Mouse (Mus musculus) thymus, postnatal 0 days (tissue): ENCODE data around the gene Tctex1d4. TPM values are rescaled to one million over a fixed set of nuclear protein-coding genes. Genes with fewer than 3 reads are reported as not detected.

Source experiments
- DNase-seq: peaks from one replicate; pipeline ENCODE4 v3.0.0-alpha.2; 2015; ENCODE audit warnings: low spot score
- polyA plus RNA-seq: library from polyadenylated mRNA; unstranded; fragments of >200 nt; fragmentation: Nextera tagmentation; extraction: Ambion mirVana; gene quantifications from 2 replicates; pipeline ENCODE4 v1.2.1, GENCODE M21; 2015

Gene Tctex1d4
- polyA plus RNA-seq, 1 experiment from 2014 or later, result 1.8 TPM

DNA sequence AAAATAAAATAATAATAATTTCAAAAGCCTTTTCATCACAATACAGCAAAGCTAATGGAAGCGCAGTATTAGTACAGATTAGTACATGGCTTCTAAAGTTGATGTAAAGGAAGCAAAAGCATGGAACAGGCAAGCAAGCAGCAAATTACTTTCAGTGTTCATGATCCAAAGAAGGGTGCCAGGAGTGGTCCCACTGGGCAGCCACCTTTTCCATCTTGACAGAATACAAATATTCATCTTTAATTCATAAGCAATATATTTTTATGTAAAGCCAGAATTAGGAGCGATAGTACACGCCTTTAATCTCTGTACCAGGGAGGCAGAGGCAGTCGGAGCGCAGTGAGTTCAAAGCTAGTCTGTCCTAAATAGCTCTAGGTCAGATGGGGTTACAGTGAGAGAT is 7.0 kb upstream of the Tctex1d4 start:
- DNase-seq, result no peak

DNA sequence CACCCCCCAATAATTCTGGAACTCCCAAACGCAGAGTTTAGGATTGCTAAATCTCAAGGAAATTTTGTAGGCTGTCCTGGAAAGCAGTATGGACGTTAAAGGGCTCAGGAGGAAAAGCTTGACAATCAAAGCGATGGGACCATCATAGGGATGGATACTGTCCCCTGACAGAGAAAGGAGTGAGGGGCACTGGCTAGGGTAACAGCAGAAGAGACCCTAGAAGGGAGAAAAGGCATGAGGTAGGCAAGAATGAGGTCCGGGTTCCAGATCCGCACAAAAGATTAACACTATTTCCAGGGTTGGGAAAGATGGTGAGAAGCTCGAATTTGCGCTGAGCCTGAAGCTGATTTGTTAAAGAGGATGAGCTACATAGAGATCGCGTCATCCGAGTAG is 6.5 kb upstream of the Tctex1d4 start:
- no peak for DNase-seq

DNA sequence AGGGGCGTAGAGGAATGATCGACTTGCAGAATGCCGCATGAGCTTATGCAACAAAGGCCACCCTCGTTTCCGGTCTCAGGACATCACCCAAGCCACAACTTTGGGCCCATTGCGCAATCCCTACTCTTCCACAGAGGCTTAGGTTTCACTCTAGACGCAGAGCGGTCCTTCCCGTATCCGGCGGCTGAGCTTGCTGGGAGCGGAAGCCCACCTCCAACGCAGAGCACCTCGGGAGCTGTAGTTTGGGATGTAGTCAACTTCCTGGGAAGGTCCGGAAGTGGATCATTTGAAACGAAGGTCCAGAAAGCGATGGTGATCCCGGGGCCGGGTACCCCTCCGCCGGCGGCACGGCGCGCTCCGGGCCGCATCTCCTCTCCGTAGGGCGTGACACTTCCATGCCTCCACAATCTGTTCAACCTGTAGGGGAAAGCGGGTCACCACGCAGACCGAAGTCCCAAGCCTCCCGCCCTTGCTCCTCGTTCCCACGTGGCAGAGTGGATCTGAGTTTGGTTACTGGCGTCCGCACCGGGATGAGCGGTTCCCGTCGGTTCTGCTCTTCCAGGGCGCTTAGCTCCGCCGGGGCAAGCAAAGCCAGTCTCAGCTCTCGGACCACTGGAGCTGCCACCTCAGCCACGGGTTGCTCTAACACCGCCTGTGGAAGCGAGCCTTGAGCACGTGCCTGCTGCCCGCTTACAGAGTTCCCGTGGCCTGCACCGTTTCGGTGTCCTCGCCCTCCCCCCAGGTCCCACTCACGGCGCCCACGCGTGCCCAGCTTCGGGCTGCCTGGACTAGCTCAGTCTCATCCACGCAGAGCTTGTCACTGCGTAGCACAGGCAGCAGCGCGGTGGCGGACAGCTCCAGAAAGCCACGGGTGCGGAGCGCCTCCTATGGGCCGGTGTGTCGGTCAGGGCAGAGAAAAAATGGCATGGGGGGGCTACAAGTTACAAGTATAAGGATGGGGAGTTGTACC is 5.9 kb upstream of the Tctex1d4 start:
- DNase-seq, result peak; percentile 88

DNA sequence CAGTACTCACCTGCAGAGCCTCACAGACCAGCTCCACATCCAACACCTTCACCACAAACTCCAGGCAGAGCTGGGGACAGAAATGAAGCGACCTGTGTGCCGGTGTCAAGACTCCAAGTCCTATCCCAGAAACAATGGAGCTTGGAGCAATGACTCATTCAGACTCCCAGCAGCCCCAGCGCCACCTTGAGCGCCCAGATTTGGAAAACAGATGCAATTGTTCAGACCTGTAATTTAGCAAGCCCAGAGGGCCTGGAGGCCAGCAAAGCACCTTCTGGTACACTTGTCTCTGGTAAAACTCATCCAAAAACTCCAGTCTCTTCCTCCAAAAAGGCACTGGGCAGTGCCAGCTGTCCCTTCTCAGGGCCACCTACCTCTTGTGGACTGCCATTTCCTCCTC is 4.4 kb upstream of the Tctex1d4 start:
- no peak for DNase-seq

DNA sequence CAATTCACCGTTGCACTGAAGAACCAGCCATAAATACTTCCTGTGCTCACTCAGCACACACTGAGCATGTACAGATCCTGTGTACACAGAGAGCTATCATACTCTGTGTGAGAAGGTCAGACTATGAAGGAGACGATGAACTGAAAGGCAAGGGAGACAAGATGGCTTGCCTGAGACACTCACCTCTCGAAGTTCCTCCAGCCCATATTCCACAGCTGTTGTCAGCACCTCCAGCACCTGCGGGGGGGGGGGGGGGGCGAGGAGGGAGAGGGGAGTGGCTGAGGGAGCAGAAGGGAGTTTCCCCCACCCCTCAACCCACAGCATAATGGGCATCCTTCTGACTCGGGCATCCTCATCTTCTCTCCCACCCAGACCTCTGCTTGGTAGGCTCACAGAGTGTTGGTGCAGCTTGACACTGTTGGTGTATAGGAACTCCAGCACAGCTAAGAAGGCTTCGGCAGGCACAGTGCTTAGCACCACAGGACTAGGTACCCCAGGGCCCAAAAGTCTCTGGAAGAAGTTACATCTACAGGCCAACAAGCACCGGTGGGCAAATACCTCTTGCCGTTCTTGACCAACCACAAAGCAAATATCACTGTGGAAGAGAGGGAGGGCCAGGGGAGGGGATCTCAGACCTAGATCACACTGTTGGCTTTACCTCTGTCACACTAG is 2.9 kb upstream of the Tctex1d4 start:
- no peak for DNase-seq

DNA sequence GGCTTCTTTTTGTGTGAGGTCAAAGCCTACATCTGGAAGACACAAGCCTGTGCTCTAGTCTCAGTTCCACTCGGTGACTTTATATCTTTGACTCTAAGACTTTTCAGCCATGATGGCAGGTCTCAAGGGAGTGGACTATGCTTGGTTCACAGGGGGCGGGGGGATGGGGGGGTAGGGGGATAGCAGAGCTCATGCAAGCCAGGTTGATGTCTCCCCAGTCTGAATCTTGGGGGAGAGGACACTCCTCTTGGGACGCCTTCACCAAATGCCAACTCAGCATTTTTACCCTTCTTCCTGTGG is 2.4 kb upstream of the Tctex1d4 start:
- no peak for DNase-seq

DNA sequence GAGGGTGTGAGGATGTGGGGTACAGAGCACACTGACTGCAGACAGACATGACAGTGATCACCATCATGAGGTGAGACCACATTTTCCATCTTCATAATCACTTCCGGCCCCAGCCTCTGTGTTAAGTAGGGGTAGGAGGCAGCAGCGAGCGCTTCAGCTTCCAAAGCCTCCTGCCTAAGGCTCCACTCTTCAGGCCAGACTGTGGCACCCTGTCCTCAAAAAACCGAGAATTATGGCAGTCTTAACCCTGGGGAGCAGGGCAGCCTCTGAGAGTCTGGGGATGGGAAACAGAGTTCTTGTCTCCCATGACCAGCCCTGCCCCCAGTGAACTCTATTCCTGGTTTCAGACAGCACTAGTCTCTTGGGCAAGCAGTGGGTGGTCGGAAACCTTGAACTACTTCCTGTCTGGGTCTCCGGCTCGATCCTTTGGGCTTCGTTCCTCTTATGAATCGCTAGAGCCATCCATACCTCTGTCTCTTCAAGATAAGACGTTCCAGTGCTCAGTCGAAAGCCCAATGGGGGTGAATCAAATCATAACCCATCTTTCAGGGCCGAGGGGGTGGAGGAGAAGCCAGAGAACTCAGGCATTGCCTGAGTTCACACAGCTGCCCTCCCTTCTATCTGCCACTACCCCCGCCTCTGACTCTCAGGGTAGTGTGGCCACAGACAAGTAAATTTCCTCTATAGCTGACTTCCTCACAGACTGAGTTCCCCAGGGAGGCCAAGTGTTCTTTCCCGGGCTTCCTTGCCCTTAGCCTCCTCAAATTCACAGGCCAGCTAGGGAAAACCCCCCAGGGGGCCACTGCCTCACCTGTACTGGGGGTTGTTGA is 1.9 kb upstream of the Tctex1d4 start:
- peak; percentile 84 for DNase-seq

DNA sequence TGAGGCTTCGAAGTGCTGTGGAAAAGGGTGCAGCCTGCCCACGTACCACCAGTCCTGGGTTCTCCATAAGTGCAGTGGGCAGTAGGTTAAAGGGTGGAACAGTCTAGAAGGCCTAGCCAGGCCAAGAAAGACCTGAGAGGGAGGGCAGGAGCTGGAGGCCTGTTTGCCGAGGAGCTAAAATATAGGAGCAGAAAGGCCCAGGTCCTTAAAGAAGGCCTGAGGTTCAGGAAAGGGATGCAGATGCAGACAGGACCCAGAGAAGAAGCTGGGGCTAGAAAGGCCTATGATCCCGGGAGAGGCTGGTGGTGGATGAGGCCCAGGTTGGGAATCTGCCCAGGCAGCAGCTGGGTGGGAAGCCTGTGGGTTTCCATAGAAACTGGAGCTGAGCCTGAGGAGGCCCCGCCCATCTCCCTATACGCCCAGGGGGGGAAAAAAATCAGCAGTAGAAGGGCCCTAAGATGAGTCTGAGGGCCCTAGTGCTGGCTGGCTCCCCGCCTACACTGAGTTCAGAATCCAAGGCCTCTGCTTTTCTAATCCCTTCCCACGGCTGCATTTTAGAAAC is 1.2 kb upstream of the Tctex1d4 start, which contains the start of gene Btbd19:
TSS of gene Btbd19 (minus strand) at position 378 of the 562 bp plus-strand sequence.
- DNase-seq, result no peak

DNA sequence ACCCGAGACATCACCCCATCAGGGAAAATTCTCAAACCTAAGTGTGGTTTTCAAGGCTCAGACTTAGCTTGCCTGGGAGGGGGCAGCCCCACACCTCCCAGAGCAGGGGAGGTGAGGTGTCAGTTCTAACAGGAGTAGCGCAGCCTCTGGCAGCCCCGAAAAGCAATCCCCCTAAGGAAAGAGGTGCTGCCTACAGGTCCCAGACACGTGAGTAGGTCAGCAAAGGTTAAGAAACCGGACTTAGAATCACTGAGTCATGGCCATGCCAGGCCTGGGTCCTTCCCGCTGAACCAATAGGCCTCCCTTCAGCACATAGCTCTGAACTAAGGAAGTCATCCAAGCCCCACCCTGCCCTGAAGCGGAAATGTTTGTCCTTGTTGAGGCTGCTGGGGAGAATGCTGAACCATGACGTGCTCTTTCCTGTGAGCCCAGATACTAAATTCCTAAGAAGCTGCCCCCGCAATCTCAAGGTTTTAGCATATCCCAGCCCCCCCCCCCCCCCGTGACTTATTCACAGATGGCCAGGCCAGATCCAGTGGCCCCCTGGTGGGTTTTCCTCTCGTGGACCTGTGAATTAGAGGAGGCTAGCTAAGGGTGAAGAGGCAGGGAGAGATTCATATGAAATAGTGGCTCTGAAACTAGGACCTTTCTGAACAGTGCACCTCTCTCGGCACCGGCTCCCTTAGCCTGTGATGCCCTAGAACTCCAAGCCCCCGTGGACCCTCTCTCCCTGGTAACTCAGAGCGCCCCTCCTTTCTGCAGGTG is 502 bp upstream of the Tctex1d4 start:
- peak; percentile 73 for DNase-seq

DNA sequence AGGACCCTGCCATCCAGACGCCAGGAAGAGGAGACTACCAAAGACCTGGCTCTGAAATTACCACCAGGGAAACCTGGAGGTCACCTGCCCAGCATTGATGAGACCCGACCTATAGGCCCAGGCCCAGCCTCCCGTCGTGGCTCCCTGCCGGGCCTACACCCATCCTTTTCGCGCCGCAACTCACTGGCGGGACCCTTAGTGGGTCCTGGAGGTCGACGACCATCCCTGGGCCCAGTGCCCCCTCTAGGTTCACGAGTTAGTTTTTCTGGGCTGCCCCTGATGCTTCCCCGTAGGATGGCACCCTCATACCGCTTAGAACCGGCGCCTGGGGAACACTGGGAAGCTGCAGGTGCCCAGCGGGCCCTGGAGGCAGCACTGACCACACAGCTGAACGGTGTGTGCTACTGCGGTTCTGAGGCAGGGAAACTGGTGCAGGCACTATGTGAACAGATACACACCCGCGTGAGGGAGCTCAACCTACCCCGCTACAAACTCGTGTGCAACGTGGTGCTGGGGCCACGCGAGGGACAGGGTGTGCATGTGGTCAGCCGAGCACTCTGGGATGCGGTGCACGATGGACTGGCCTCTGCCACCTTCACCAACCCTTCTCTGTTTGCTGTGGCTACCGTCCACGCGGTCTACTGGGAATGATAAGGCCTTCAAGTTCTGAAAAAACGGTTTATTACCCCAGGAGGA is 1.5 kb downstream of the Tctex1d4 start:
- DNase-seq, result no peak

DNA sequence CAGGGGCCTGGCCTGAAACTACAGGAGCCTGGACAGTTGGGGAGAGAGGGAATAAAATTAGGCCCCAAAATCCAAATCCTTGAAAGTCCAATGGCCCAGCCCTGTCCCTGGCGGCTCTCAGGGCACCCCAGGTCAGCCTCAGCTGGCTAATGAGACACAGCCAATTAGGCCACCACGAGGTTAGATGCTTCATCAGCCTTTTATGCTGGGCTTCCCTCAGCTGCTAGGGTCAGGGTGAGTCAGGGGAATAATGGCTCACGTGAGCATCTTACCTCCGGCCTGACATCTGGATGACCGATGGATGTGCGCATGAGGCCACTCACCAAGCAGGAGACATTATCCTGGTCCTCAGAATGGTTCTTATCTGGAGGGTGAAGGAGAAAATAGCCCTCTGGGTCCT is 4.2 kb downstream of the Tctex1d4 start:
- DNase-seq, result no peak

DNA sequence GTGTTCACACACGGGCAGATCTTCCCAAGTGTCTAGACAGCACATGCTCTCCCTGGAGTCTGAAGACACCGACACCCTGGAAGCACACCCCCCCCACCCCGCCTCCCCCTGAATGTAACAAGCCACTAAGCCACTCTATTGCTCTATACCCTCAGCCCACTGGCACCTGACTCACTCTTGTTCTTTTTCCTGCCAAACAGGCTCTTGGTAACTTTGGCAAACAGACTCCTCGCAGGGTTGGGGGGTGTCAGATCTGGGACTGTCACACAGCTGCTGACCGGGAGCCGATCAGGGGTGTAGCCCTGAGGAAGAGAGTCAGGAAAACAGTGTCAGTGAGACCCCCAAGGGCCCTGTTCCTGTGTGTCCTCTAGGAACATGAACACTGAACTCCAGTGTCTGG is 4.6 kb downstream of the Tctex1d4 start:
- no peak for DNase-seq

DNA sequence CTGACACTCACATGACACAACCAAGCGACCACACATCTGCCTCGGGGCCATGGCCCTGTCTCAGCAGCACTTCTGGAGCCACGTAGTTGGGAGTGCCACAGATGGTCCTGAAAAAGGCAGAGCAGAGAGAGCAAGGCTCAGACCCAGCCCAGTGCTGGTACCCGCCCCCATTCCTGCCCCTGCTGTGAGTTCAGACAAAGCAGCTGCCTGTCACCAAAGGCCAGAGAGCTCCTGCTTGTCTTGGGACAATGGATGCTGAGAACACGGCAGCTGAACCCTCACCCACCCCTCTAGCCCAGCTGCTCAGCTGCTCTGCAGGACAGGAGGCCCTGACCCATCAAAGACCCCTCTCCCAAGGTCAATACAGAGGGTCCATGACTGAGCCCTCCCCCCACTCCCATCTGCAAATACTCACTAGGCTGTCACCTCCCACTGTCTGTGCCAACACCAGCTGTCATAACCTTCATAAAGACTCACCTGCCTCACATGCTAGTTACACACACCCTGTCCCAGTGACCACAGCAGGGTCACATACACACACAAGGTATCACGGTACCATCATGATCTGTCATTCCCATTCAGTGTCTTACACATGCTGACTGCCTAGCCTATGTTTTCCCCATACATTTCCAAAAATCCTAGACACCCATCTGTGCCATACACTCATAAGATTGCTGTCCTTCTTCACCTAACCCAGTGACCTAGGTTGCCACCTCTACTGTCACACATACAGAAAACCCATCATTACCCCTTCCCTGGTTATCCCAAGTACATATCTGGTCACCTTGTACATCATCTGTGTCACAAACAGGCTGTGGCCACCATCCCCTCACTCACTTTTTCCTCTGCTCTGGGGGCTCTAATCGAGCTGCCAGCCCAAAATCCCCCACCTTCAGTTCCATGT is 5.5 kb downstream of the Tctex1d4 start:
- DNase-seq, result no peak

DNA sequence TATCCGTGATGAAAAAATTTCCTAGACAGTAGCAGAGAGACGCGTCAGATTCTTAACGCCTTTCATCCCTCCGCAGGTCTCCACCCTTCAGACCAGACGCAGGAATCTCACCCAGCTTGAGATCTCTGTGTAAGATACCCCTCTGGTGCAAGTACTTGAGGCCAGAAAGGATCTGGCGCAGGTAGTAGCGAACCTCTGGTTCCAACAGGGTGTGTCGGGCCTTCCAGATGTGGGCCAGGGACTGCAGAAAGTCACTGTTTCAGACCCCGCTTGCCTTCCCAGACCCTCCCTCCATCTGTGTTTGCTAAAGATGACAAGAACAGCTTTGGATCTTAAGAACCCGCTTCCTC is 6.2 kb downstream of the Tctex1d4 start:
- DNase-seq, result no peak

DNA sequence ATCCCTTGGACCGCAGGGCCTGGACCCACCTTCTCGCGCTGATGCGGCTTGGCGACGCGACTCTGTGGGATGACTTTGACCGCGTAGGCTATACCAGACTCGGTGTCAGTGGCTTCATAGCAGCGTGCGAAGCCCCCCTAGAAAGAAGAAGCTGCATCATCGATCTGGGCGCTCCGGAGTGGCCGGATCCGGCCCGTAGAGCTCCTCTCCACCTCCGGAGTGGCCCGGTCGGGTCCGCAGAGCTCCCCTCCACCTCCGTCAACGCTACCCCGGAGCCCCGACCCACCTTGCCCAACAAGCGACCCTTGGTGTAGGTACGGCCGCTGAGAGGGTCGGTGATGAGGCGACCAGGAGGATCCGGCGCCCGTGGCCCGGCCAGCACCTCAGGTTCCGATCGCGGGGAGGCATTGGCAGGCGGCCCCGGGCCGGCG is 6.8 kb downstream of the Tctex1d4 start:
- no peak for DNase-seq

DNA sequence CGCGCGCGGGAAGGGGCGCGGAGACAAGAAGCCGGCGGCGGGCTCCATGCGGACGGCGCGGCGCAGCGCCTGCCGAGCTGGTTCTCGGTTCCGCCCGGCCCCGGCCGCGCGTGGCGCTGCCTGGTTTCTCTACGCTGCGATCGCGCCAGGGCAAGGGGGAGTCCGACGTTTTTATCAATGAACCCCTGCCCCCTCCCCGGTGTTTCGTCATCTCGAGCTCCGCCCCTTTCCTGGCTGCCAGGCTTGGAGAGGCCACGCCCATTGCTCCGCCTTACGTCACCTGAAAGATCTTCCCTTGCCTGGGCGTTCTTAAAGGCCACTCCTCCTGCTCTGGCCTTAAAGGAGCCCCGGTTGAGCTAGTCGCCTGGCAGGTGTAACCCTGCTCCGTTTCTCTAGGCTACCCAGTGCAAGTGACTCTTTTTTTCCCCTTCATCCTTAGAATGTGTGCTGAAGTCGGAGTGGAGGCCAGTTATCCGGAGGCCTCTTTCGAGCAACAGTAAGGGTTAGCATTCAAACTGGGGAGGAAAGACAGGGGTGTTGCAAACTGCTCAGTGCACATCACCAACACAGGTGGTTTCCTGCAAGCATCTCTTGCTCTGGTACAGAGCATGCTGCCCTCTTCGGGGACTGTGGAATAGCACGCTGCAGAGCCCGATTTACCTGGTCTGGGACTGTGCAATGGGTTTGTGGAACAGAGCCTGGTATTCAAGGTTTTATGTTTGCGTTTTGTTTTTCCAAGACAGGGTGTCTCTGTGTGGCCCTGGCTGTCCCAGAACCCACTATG is 7.4 kb downstream of the Tctex1d4 start, which contains the start of gene Plk3:
TSS of gene Plk3 (minus strand) at position 147 of the 784 bp plus-strand sequence.
- DNase-seq, result peak; percentile 96

DNA sequence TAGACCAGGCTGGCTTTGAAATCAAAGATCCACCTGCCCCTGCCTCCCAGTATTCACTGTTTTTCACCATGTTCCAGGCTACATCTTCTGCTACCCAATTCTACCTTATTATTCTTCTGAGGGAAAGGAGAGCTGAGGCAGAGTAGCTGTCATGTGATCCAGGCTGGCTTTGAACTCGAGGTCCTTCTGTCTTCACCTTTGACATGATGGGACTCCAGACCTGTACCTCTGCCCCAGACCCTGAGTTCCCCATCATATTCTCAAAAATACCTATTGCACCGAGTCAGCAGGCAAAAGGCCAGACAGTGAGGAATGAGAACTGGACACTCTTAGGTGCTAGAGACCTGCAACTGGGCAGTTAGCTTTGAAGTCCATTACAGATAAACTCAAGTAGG is 8.0 kb downstream of the Tctex1d4 start:
- no peak for DNase-seq

DNA sequence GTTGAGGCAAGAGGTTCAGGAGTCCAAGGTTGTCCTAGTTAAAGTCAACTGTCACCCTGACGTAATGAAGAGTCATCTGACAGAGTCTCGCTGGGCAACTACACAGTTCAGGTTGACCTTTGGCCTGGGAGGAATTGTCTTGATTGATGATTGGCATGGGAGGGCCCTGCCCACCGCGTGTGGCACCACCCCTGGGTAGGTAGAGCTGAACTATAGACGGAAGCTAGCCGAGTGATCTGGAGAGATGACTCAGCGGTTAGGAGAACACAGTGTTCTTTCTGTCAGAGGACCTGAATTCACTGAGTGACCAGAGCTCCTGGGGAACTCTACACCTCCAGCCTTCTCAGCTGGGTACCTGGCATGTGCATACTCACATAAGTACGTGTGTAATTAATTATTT is 9.4 kb downstream of the Tctex1d4 start:
- DNase-seq, result no peak
